Mouse (Mus musculus): ENCODE data around the gene Twnk.
"Not testable (repeated sequence)": the region's sequence is repeated elsewhere in the genome, so short reads cannot be mapped to it uniquely, and the experiment has no call there.

The Twnk gene

DNA sequence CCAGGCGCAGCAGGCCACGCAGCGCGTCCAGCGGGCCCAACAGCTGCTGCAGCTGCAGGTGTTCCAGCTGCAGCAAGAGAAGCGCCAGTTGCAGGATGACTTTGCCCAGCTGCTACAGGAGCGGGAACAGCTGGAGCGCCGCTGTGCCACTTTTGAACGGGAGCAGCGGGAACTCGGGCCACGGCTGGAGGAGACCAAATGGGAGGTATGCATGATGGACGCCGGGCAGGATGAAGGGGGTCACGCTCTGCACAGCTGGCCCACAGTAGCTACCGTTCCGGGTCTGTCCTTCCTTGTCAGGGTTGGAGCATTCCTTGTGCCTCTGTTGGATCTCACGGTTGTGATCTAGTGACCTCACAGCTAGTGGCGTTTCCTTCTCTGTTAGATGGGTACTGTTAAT, 19.3 kb downstream of the Twnk start:
- in situ Hi-C loops (cut with MboI) = no loop called here

DNA sequence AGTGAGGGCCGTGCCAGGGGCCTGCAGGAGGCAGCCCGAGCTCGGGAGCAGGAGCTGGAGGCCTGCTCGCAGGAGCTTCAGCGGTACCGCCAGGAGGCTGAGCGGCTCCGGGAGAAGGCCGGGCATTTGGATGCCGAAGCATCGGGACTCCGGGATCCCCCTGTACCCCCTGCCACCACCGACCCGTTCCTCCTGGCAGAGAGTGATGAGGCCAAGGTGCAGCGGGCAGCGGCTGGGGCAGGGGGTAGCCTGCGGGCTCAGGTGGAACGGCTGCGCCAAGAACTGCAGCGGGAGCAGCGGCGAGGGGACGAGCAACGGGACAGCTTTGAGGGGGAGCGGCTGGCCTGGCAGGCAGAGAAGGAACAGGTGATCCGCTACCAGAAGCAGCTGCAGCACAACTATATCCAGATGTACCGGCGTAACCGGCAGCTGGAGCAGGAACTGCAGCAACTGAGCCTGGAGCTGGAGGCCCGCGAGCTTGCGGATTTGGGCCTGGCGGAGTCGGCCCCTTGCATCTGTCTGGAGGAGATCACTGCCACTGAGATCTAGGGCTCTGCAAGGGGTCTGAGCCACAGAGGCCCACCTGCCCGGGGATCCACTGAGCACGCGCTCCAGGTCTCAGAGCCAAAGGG, 20.6 kb downstream of the Twnk start:
- in situ Hi-C loops (cut with MboI) = no loop called here

DNA sequence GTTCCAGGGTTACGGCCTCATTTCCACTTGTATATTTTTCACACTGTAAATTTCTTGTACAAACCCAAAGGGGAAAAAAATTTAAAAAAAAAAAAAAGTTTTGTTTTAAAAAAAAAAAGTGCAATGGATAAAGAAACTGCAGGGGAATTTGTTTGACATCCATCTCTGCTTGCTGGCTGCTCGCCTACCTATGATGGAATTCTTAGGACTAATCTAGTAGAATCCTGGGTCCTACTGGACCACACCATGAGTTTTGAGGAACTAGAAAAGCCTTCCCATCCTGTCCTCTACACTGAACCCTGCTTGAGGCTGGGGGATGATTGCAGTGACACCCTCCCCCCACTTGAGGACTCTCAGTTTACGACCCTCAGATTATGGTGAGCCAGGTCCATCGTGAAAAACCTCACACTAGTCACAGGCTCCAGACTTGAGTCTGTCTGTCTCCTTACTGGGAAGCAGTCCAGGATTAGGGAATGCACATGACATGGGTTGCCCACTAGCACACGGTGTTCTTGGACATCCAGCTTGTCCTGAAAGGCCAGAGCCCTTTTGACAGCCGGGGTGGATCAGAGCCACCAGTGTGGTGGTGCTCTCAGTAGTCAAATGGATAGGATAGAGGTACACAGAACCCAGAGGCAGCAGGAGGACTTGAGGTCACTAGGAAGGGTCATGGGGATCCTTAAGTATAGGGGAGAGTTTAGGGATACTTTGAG, 21.7 kb downstream of the Twnk start:
- in situ Hi-C loops (cut with MboI) = no loop called here

DNA sequence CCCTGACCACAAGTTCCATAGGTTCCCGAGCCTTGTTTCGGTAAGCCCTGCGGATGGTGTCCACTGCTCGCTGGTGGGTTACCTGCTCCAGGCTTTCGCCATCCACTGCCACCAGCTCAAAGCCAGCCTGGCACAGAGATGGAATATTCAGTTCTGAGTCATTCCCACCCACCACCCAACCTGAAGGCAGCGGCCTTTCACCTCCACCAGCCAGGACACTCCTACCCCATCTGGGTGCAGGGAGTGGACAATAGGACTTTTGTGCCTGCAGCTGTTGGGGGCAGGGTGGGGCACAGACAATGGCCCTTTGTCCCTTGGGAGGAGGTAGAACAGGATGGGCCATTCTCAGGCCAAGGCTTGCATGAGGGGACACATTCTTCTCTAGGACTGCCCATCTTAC, 22.4 kb downstream of the Twnk start:
- in situ Hi-C loops (cut with MboI) = no loop called here

DNA sequence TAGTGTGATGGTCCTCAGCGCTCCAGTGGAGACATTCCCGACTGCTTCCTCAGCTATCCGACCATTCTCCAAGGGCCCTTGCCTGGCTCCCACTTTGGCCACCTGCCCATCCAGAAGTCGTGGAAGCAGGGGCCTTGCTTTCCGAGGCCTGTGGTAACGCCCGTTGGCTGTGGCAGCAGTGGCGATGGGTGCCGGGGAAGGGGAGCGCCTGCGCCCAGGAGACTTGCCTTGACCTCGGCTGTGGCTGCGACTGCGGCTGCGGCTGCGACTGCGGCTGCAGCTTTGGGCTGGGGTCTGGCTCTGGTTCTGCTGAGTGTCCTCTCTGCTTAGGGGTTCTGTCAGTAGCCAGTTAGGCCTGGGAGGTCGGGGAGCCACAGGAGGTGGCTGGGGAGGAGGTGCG, 23.3 kb downstream of the Twnk start:
- in situ Hi-C loops (cut with MboI) = no loop called here

DNA sequence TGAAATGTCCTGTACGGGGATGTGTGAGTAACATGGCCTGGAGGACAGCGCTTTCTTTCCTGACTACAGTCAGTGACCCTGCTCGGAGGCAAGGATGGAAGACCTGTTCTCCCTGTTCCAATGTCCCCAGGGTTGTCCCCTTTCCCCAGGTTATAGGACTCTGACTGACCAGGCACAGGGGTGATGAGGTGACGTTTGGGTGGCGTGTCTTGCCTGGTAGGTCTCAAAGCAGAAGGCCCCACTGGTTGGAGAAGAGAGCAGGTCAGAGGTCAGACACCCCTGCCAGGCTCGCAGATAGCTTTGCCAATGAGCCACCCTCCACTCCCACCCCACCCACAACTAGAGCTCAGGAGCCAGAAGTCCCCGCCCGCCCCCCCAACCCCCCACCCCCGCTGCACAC, 24.1 kb downstream of the Twnk start:
- in situ Hi-C loops (cut with MboI) = no loop called here

DNA sequence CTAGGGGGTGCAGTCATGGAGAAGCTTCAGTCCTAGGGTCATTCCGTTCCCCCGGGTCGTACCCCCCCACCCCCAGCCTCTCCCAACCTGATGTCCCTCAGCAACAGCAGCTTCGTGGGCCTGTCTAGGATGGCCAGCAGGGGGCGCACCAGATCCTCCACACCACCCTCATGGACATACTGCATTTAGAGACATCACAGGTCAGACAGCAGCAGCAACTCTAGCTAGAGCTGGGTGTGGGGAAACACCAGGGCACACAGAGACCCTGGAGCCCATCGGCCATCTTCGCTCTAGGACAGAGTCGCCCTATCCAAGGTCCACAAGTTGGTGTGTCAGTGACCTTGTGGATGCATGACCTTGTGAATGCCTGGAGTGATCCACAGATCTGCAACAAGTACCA, 24.6 kb downstream of the Twnk start:
- in situ Hi-C loops (cut with MboI) = no loop called here

DNA sequence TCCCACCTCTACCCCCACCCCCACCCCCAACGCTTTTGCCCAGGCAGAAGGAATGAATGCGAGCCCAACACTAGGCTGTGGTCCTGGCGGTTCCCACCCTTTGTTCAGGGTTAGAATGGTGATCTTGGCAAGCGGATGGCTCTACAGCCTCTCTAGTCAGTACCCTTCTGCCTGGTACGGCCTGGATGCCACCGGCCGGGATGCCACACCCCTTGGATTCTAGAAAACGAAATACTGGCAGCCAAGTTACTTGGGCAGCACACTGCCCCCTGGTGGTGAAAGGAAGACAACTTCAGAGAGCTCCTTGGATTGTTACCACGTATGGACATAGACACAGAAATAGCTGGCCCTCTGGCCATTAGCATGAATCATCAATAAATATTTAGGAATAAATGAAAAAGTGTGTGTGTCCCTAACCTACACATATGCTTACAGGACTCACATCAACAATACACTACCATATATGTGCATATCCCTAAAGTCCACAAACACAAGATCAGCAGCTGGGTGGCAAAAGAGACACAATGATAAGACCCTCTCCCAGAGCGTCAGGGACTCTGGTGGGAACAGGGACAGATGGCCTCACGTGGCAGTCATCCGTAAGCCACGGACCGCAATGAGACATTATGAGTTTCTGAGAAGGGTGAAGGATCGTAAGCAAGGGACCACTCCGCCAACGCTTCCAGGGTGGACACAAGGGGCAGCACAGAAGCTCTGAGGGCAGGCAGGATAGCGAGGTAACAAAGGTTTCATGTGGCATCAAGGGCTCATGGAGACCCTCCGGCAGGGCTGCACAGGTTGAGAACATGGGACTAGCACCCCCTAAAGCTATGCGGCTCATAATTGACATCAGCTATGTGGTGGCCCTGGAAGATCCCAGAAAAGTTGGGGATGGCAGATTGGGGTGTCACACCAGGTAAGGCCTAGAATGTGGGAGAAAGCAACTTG, 25.6 kb downstream of the Twnk start:
- in situ Hi-C loops (cut with MboI) = no loop called here

DNA sequence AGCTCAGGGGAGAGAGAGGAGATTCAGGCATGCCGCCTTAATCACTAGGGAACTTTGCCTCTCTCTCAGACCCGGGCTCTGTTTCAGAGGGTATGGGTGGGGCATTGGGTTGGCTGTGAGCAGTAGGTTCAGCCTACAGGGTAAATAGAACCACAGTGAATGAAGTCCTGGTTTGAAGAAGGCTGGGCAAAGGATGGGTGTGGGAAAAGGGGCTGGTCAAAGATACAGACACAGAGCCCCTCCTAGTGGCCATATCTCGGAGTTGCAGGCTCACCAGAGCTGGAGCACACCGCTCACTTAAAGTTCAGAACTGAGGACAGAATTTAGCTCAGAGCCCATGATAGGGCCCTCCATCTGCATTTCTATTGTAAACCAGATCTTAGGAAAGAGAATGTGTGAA, 26.3 kb downstream of the Twnk start:
- in situ Hi-C loops (cut with MboI) = no loop called here

DNA sequence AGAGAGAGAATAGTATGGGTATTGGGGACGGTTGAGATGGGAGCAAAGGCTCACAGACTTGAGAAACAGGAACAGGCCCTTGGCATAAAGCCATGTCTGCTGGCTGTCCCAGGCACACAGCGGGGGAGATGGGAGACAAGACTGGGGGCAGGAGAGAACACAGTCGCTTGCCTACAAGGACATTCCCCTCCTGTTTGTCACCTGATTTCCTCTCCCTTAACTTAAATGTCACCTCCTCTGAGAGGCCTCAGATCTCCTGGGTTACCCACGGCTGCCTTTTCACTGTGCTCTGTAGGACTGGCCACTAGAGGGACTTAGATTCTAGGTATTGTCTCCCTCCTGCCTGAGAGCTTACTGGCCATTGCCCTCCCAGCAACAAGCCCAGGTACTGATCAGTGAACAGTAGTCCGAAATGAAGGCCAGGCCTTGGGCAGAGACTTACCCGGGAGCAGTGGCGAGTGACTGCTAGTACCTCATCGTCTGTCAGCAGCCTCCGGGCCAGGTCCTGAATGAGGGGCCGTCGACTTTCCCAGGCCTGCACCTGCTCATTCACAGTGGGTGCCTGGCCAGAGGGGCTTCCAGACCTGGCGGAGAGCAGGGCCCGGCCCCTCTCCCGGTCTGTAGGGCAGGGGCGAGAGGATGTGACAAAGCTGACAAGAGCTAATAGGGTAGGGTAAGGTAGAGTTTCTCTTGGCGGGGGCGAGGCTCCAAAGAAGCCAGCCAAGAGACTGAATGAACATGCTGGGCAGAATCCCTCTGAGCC, 27.3 kb downstream of the Twnk start:
- in situ Hi-C loops (cut with MboI) = no loop called here

DNA sequence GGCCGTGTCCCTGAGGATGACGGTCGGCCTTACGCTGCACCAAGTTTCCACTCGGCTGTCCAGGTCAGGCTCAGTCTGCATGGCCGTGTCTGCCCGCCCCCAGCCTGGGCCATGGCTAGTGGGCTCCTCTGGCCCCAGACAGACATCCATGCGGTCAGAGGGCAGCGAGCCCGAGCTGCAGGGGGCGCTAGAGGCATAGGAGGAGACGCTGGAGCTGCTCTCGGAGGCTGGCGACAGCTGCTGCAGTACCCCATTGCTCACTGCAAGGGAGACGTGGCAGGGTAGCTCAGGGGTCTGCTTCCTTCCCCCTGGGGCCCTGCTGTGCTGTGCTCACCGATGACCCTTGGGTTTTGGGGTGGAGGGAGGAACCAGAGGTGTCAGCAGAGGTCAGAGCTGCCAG, 31.4 kb downstream of the Twnk start:
- in situ Hi-C loops (cut with MboI) = no loop called here

DNA sequence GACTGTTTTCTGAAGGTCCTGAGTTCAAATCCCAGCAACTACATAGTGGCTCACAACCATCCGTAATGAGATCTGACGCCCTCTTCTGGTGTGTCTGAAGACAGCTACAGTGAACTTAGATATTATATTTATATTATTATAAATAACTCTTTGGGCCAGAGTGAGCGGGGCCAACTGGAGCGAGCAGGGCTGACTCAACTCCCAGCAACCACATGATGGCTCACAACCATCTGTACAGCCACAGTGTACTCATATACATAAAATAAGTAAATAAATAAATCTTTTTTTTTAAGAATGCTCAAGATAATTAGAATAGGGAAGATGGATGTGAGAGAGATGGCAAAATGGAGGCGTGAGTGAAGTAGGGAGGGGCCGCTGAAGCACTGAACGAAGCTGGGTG, 32.7 kb downstream of the Twnk start:
- in situ Hi-C loops (cut with MboI) = not testable (repeated sequence)

DNA sequence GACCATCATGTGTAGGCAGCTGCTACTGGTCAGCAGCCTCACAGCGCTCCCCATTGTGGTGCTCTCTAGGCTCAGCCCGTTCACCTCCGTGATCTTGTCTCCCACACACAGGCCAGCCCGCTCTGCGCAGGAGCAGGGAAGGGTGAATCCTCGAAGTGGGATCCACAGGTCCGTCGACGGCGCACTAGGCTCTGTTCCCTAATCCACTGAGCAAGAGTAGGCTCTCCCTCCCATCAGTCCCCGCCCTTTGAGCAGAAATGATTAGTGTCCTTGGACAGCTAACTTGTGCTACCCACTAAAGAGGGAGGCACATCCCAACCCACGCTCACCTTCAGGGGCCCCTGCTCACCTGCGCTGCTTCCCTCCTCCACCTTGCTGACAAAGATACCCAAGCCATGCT, 34.8 kb downstream of the Twnk start:
- in situ Hi-C loops (cut with MboI) = no loop called here

DNA sequence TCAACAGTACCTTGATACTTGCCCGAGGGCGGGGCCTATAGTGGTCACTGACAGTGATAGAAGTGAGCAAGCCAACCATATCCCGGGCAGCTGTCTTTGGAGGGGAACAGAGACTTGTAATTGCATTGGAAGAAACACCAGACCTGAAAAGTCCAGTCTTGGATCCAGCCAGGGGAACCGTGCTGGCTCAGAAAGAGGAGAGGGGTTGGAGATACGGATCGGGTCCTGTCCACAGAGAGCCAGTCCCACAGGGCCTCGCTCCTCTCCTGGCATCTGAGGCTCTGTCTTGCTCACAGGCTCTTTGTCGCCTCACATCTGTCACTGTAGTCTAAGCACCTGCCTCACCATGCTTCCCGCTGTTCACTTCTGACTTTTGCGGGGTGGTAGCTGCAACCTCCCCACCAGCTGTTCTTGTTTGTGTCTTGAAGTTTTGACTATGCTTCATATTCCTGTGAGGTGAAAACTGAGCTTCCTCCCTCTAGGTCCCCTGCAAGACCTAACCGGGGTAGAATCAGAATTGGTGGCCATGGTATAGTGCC, 39.0 kb downstream of the Twnk start:
- in situ Hi-C loops (cut with MboI) = no loop called here

DNA sequence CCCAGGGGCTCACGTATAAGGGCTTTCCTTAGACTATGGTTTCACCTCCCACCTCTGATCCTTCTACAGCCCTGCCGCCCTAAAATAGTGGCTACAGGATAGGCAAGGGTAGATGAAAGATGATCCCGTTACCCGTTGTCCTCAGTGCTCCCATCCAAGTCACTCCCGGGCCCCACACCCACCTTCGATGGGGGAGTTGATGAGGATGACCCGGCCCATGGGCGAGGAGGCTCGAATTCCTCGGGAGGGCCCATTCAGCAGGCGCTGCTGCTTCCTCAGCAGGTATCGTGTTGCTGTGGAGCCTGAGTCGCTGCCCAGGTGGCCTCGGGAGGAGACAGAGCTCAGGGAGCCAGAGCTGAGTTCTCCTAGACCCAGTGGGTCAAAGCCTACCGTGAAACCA, 39.8 kb downstream of the Twnk start:
- in situ Hi-C loops (cut with MboI) = no loop called here

DNA sequence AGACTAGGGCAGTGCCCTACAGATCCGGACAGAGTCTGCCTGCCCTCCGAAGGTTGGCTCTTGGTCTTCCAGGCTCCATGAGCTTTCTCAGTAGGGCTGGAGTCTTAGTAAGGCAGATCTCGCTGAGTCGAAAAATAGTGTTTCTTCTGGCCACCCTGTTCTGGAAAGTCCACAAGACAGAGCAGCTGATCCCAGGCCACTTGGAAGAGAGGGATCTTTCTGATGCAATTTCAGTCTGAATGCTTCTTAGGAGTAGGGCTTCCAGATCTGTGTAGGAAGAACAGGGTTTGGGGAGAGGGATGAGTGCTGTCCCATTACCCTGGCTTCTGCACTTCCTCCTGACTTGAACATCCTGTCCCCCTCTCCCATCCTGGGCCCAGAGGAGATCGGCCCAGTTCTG, 40.2 kb downstream of the Twnk start, which contains the start of gene Pdzd7:
Pdzd7 (minus strand) TSS at position 67 of the 400 bp plus-strand sequence.
- in situ Hi-C loops (cut with MboI) = no loop called here

DNA sequence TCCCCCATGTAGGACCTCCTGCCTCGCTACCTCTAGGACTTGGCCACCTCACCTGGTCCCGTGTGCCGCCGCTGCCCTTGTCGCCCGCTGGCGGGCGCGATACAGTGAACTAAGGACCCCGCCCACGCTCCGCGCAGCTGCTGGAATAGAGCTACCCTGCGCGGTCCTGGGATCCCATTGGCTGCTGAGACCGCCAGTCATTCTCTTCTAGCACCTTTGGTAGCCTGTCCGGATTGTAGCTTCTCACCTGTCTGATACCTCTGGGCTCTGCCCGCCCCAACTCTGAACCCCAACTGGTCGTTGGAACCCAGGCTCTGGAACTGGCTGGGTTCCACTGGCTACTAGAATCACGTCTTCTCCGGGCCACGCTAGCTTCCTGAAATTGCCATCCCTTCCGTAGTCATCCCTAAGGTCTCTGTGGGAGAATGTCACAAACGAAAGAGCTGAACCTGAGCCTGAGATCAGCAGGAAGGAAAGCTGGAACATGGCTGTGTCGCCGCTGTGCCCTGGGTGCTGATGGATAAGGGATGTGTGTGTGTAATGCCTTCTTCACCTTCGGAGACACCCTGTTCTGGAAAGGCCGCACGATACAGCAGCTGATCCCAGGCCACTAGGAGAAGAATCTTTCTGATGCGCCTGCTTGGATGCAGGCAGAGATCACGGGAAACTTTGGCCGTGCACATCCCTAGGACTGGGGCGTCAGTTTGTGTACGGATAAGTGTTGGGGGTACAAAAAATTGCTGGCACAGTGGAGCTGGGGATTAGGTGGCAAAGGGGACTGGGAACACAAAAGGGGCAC, 41.3 kb downstream of the Twnk start:
- in situ Hi-C loops (cut with MboI) = no loop called here

DNA sequence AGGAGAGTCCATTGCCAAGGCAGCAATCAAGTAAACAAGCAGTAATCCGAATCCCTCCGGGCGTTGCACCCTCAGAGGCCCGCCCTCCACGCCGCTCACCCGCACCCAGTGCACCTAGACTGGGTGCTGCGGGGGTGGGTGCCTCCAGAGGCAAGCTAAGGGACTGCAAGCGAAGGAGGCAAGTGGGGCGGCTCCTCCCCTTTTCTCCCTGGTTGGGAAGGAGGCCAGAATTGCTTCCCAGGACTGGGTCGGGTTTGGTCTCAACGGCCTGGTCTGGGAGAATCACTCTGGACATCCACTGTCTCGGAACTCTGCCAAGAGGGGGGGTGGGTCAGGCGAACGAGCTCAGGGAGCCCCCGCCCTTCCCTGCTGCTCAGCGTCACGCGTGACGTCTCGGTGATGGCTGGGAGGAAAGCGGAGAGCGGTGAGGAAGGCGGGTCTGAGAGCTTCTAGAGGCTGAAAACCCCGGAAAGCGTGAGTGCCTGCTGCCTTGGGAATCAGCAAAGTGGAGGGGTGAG, 42.0 kb downstream of the Twnk start, which contains the start of gene Sfxn3:
Sfxn3 (plus strand) TSS at position 87 of the 518 bp plus-strand sequence.
- in situ Hi-C loops (cut with MboI) = no loop called here

DNA sequence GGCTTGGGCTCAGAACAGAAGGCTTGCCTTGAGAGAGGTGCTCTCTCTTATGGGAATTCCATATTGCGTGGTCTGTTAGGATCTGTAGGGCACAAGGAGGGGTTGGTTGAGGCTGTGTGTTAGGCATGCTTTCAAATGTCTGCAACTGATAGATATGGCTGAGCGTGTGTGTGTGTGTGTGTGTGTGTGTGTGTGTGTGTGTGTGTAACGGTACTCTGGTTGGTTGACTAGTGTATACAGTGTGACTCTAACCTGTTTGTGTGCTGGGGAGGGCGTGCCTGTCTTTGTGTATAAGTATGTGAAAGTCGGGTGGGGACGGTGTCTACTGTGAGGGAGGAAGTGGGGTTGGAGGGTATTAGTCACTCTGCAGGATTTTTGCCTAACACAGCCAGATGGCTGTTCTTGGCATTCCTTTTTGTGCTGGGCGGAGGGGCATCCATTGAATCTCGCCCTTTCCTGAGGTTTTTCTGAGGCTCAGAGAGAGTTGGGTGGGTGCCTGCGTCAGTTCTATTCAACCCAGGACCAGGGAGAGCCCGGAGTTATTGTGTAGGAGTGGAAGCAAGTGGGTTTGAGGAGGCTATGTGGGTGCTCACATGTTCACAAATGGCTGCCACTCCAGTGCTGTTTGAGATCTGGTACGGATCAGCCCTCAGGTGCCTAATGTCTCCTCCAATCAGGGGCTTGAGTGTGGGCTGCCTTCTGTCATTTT, 42.6 kb downstream of the Twnk start:
- in situ Hi-C loops (cut with MboI) = no loop called here
